In genomic region chr1:128244727-128245355, GRCm38 (mm10) we compare ENCODE assay signal across 8 mouse cellular contexts. TPM values are rescaled to one million over a fixed set of nuclear protein-coding genes. Genes with fewer than 3 reads are reported as not detected.
DNase-seq lines count a peak whose midpoint lies in the region; ATAC-seq and TF ChIP-seq lines count a peak whose summit lies in the region.

No protein-coding gene starts in this region.

- ATAC-seq in forebrain, embryonic 16.5 days, result no peak
- peak; percentile 47 for ATAC-seq in intestine, embryonic 14.5 days (replicated peaks; ENCODE audit: low FRiP score, low TSS enrichment, low read depth)

- H3K9ac ChIP-seq in forebrain, embryonic 16.5 days (replicated peaks; ENCODE audit: low read depth, low read length), result peak overlapping the region; percentile 87
- peak overlapping the region; percentile 86 for H3K9ac ChIP-seq in intestine, embryonic 14.5 days (ENCODE audit: low read length)

- H3K36me3 ChIP-seq in testis, adult 2 months (ENCODE audit: control insufficient read depth, insufficient read depth, low read length), result no peaks in the 10 kb centered on the region
- no peaks in the 10 kb centered on the region for H3K36me3 ChIP-seq in forebrain, embryonic 16.5 days (ENCODE audit: control insufficient read depth, insufficient read depth)
- no peaks in the 10 kb centered on the region for H3K36me3 ChIP-seq in intestine, embryonic 14.5 days (ENCODE audit: control insufficient read depth, insufficient read depth, low read length)
- 0 out of 2 replicates have a peak, but pooled peaks cover 2% of the 10 kb centered on the region for H3K36me3 ChIP-seq in splenic B cell, adult 2 months (ENCODE audit: control insufficient read depth, insufficient read depth, low read length, poor library complexity, severe bottlenecking)

- TF ChIP-seq POLR2A in testis, adult 2 months (IDR thresholded peaks at IDR 0.05; ENCODE audit: control insufficient read depth, low read depth, low read length), result no peak

- no peaks in the 10 kb centered on the region for H3K9me3 ChIP-seq in forebrain, embryonic 16.5 days (ENCODE audit: control insufficient read depth, low read length)
- no peaks in the 10 kb centered on the region for H3K9me3 ChIP-seq in intestine, embryonic 14.5 days (ENCODE audit: control insufficient read depth, low read length)

- H3K27ac ChIP-seq in testis, adult 2 months (ENCODE audit: control insufficient read depth, insufficient read depth, low read depth, low read length), result peak overlapping the region; percentile 86
- H3K27ac ChIP-seq in forebrain, embryonic 16.5 days (ENCODE audit: low read length), result peak overlapping the region; percentile 86
- H3K27ac ChIP-seq in intestine, embryonic 14.5 days (ENCODE audit: low read depth), result peak overlapping the region; percentile 82

- H3K27me3 ChIP-seq in testis, adult 2 months (ENCODE audit: control insufficient read depth, insufficient read depth, low read length), result no peaks in the 10 kb centered on the region
- no peaks in the 10 kb centered on the region for H3K27me3 ChIP-seq in forebrain, embryonic 16.5 days (replicated peaks; ENCODE audit: control insufficient read depth, insufficient read depth, low read length)
- H3K27me3 ChIP-seq in intestine, embryonic 14.5 days (replicated peaks; ENCODE audit: control insufficient read depth, insufficient read depth, low read length), result no peaks in the 10 kb centered on the region
- no peaks in the 10 kb centered on the region for H3K27me3 ChIP-seq in splenic B cell, adult 2 months (ENCODE audit: control insufficient read depth, insufficient read depth, low read length, poor library complexity, severe bottlenecking)

- peak overlapping the region; percentile 57 for H3K4me2 ChIP-seq in forebrain, embryonic 16.5 days (ENCODE audit: low read length)
- peak overlapping the region; percentile 76 for H3K4me2 ChIP-seq in intestine, embryonic 14.5 days (ENCODE audit: low read length)

- peak overlapping the region; percentile 94 for H3K4me3 ChIP-seq in testis, adult 2 months (ENCODE audit: control insufficient read depth, low read depth, low read length)
- peak overlapping the region; percentile 78 for H3K4me3 ChIP-seq in forebrain, embryonic 16.5 days (replicated peaks; ENCODE audit: low read length)
- H3K4me3 ChIP-seq in intestine, embryonic 14.5 days (ENCODE audit: low read depth, low read length), result peak overlapping the region; percentile 74

- no peak for DNase-seq in testis, postnatal 14 days (ENCODE audit: low spot score)
- peak; percentile 59 for DNase-seq in c-Kit-positive CD71-positive TER-119-negative erythroid progenitor cells, embryonic 14.5 days (ENCODE audit: low read depth)
- peak; percentile 74 for DNase-seq in intestine, embryonic 14.5 days (ENCODE audit: low spot score)
- peak; percentile 15 for DNase-seq in mesoderm, embryonic 11.5 days (ENCODE audit: low read depth, low spot score)
- peak; percentile 72 for DNase-seq in splenic B cell, adult 2 months (ENCODE audit: low read depth, low spot score)
- DNase-seq in kidney, adult 9 months, result no peak

- H3K4me1 ChIP-seq in testis, adult 2 months (ENCODE audit: control insufficient read depth, insufficient read depth, low read length), result no peaks in the 10 kb centered on the region
- H3K4me1 ChIP-seq in forebrain, embryonic 16.5 days (replicated peaks; ENCODE audit: control insufficient read depth, insufficient read depth, low read length), result peaks cover 13% of the 10 kb centered on the region
- H3K4me1 ChIP-seq in intestine, embryonic 14.5 days (replicated peaks; ENCODE audit: control insufficient read depth, insufficient read depth, low read length), result peaks cover 13% of the 10 kb centered on the region

- under 1% methylated on average over 19 of the region's 19 CpGs for WGBS in forebrain, embryonic 16.5 days
- 2% methylated on average over 18 of the region's 19 CpGs for WGBS in intestine, embryonic 14.5 days

- no peak for TF ChIP-seq CTCF in testis, adult 2 months (IDR thresholded peaks at IDR 0.05; ENCODE audit: control insufficient read depth, insufficient read depth, insufficient replicate concordance, low read depth, low read length)

RNA-seq across cellular contexts. Expression of gene Ubxn4, which starts 1.1 kb away (rescaled TPM):
- polyA plus RNA-seq in testis, adult 2 months (2012; rRNA removed), result 25.3 and 25.6 TPM in 2 replicates
- 67.4 and 71.1 TPM in 2 replicates for polyA plus RNA-seq in forebrain, embryonic 16.5 days (2015; fragmentation: Nextera tagmentation; extraction: Ambion mirVana)
- polyA plus RNA-seq in intestine, embryonic 14.5 days (2014; fragmentation: Nextera tagmentation; extraction: Ambion mirVana), result 65.3 and 66.6 TPM in 2 replicates

Comparison
In these comparisons a context has a peak if more than half of its experiments do, and no peak if none do; other contexts are left out.
1. DNase-seq: peak in c-Kit-positive CD71-positive TER-119-negative erythroid progenitor cells, embryonic 14.5 days (single experiment), intestine, embryonic 14.5 days (single experiment), mesoderm, embryonic 11.5 days (single experiment) and splenic B cell, adult 2 months (single experiment); none in testis, postnatal 14 days (single experiment) and kidney, adult 9 months (single experiment).
2. Peak in every context shown above with its lines, with median percentiles within 50 percentile points of each other: H3K27ac ChIP-seq and H3K4me3 ChIP-seq.